Mouse (Mus musculus) adipocyte (in vitro differentiated cells): Measurements from ENCODE around the gene Zpbp2.
"Not testable (repeated sequence)": the region's sequence is repeated elsewhere in the genome, so short reads cannot be mapped to it uniquely, and the experiment has no call there.

ENCODE experiments used
- DNase-seq: peaks from one replicate; pipeline ENCODE4 v3.0.0-alpha.2; 2016; ENCODE audit warnings: low spot score

Zpbp2 gene

GRCm38 (mm10) chr11:98590548-98591445, 39.9 kb downstream of the Zpbp2 start:
- DNase-seq: no peak

GRCm38 (mm10) chr11:98595021-98595420, 44.1 kb downstream of the Zpbp2 start:
- no peak for DNase-seq

GRCm38 (mm10) chr11:98595473-98595872, 44.6 kb downstream of the Zpbp2 start:
- DNase-seq: no peak

GRCm38 (mm10) chr11:98595955-98596354, 45.1 kb downstream of the Zpbp2 start:
- DNase-seq: no peak

- peak; percentile 82 for DNase-seq
Measured at GRCm38 (mm10) chr11:98597363-98597762, 46.5 kb downstream of the Zpbp2 start.

GRCm38 (mm10) chr11:98597991-98598390, 47.1 kb downstream of the Zpbp2 start, which contains the start of gene Lrrc3c:
Lrrc3c (plus strand) TSS chr11:98598291.
- DNase-seq: no peak

- DNase-seq: no peak
Measured at GRCm38 (mm10) chr11:98598851-98599290, 48.0 kb downstream of the Zpbp2 start.

- DNase-seq: no peak
Measured at GRCm38 (mm10) chr11:98599291-98599690, 48.4 kb downstream of the Zpbp2 start.

GRCm38 (mm10) chr11:98602090-98602690, 51.3 kb downstream of the Zpbp2 start:
- no peak for DNase-seq

- DNase-seq: no peak
Measured at GRCm38 (mm10) chr11:98603953-98604352, 53.1 kb downstream of the Zpbp2 start.

- DNase-seq: not testable (repeated sequence)
Measured at GRCm38 (mm10) chr11:98604911-98605310, 54.0 kb downstream of the Zpbp2 start.

GRCm38 (mm10) chr11:98606763-98607162, 55.9 kb downstream of the Zpbp2 start:
- DNase-seq: peak; percentile 68
